Comparison of ENCODE assay signal across 14 mouse cellular contexts in genomic region chr4:101240163-101240874, GRCm38 (mm10). TPM values are rescaled to one million over a fixed set of nuclear protein-coding genes. Genes with fewer than 3 reads are reported as not detected.
A peak's percentile ranks its signal among the peaks of the same experiment; 100 is the strongest.
DNase-seq lines count a peak whose midpoint lies in the region; ATAC-seq and TF ChIP-seq lines count a peak whose summit lies in the region.
"Had no signal": no experiment of that assay in that cellular context is flagged by ENCODE, and none has a peak within 500 bp of the region (broad histone marks: within the 10 kb centered on the region; RNA-seq: fewer than 3 reads in every experiment).

No protein-coding gene starts in this region.

- no peaks in the 10 kb centered on the region for H3K36me3 ChIP-seq in heart, embryonic 12.5 days
- peaks cover 36% of the 10 kb centered on the region for H3K36me3 ChIP-seq in megakaryocyte, embryonic 14.5 days (replicated peaks; ENCODE audit: low read length)
- no peaks in the 10 kb centered on the region for H3K36me3 ChIP-seq in hindbrain, postnatal 0 days (ENCODE audit: insufficient read depth, low read length)
- no peaks in the 10 kb centered on the region for H3K36me3 ChIP-seq in neural tube, embryonic 15.5 days
- H3K36me3 ChIP-seq: heart, embryonic 15.5 days had no signal

- H3K4me1 ChIP-seq in heart, embryonic 12.5 days (replicated peaks), result peaks cover 30% of the 10 kb centered on the region
- peaks cover 86% of the 10 kb centered on the region for H3K4me1 ChIP-seq in megakaryocyte, embryonic 14.5 days
- peaks cover 3% of the 10 kb centered on the region; the same call in 1 of the 2 replicates for H3K4me1 ChIP-seq in hindbrain, postnatal 0 days (ENCODE audit: insufficient read depth, low read length)
- H3K4me1 ChIP-seq in neural tube, embryonic 15.5 days, result peaks cover 6% of the 10 kb centered on the region

- ATAC-seq in heart, embryonic 12.5 days (ENCODE audit: insufficient number of reproducible peaks, low FRiP score), result peak; percentile 33; the same call in 1 of the 2 replicates
- ATAC-seq in megakaryocyte, adult 5-6 weeks (ENCODE audit: poor library complexity, severe bottlenecking), result no peak
- peak; percentile 64 for ATAC-seq in hindbrain, postnatal 0 days
- 0 out of 2 replicates have a peak, but pooled peaks have one; percentile 48 for ATAC-seq in neural tube, embryonic 15.5 days (ENCODE audit: low FRiP score)
- ATAC-seq: CD4-positive, CD25-positive, alpha-beta regulatory T cell, adult 4 months had no signal

- no peak overlapping the region for H3K4me3 ChIP-seq in heart, embryonic 12.5 days
- peak overlapping the region; percentile 74 for H3K4me3 ChIP-seq in megakaryocyte, embryonic 14.5 days (replicated peaks)
- H3K4me3 ChIP-seq in hindbrain, postnatal 0 days (ENCODE audit: low read length), result no peak overlapping the region
- H3K4me3 ChIP-seq in neural tube, embryonic 15.5 days (replicated peaks), result no peak overlapping the region
- H3K4me3 ChIP-seq: heart, embryonic 15.5 days had no signal

- no peak overlapping the region for H3K9ac ChIP-seq in heart, embryonic 12.5 days
- H3K9ac ChIP-seq in hindbrain, postnatal 0 days (replicated peaks; ENCODE audit: low read length), result no peak overlapping the region
- no peak overlapping the region for H3K9ac ChIP-seq in neural tube, embryonic 15.5 days (replicated peaks)
- H3K9ac ChIP-seq: heart, embryonic 15.5 days had no signal

- intact Hi-C loops in heart, postnatal 14 days (cut with DNase I), result no loop called here

- no peak for TF ChIP-seq CTCF in hindbrain, postnatal 0 days (IDR thresholded peaks at IDR 0.05; ENCODE audit: low read depth)

- no peak for DNase-seq in heart, postnatal 14 days
- DNase-seq in hindbrain, postnatal 0 days (ENCODE audit: low spot score), result no peak
- no peak for DNase-seq in testis, postnatal 10 days (ENCODE audit: low spot score)
- DNase-seq: cerebellum, adult 8-10 months; gastrocnemius, postnatal 36 days; kidney, adult 2 months; layer of hippocampus, adult 9-11 months; right cerebral cortex, postnatal 25 days had no signal

- 87% methylated on average over 5 of the region's 5 CpGs for WGBS in heart, embryonic 12.5 days
- 77% methylated on average over 5 of the region's 5 CpGs for WGBS in hindbrain, postnatal 0 days
- 83% methylated on average over 5 of the region's 5 CpGs for WGBS in neural tube, embryonic 15.5 days

- H3K27me3 ChIP-seq in heart, embryonic 12.5 days (replicated peaks), result no peaks in the 10 kb centered on the region
- no peaks in the 10 kb centered on the region for H3K27me3 ChIP-seq in megakaryocyte, embryonic 14.5 days (replicated peaks)
- no peaks in the 10 kb centered on the region for H3K27me3 ChIP-seq in hindbrain, postnatal 0 days (ENCODE audit: insufficient read depth, low read length)
- H3K27me3 ChIP-seq in neural tube, embryonic 15.5 days (replicated peaks), result no peaks in the 10 kb centered on the region
- H3K27me3 ChIP-seq: heart, embryonic 15.5 days had no signal

- H3K9me3 ChIP-seq in heart, embryonic 12.5 days (replicated peaks), result no peaks in the 10 kb centered on the region
- H3K9me3 ChIP-seq in megakaryocyte, embryonic 14.5 days, result no peaks in the 10 kb centered on the region
- no peaks in the 10 kb centered on the region for H3K9me3 ChIP-seq in hindbrain, postnatal 0 days (ENCODE audit: low read length)
- H3K9me3 ChIP-seq in neural tube, embryonic 15.5 days (replicated peaks), result no peaks in the 10 kb centered on the region
- H3K9me3 ChIP-seq: heart, embryonic 15.5 days had no signal

- no peak overlapping the region for H3K27ac ChIP-seq in heart, embryonic 12.5 days (ENCODE audit: poor library complexity, severe bottlenecking)
- no peak overlapping the region; the same call in 1 of the 2 replicates for H3K27ac ChIP-seq in hindbrain, postnatal 0 days
- no peak overlapping the region for H3K27ac ChIP-seq in neural tube, embryonic 15.5 days (replicated peaks)
- H3K27ac ChIP-seq: heart, embryonic 15.5 days had no signal

- H3K4me2 ChIP-seq in heart, embryonic 12.5 days, result no peak overlapping the region
- no peak overlapping the region for H3K4me2 ChIP-seq in hindbrain, postnatal 0 days (ENCODE audit: low read depth, low read length)
- no peak overlapping the region for H3K4me2 ChIP-seq in neural tube, embryonic 15.5 days
- H3K4me2 ChIP-seq: heart, embryonic 15.5 days had no signal

RNA-seq across cellular contexts. Expression of gene Jak1, which starts 24.8 kb away (rescaled TPM):
- polyA plus RNA-seq in heart, embryonic 12.5 days (2016; fragmentation: Nextera tagmentation; extraction: Ambion mirVana), result 69.1 and 77.0 TPM in 2 replicates
- 10 to 100 TPM; 74.9 to 79.6 TPM for total RNA-seq in heart, postnatal 14 days (2021)
- polyA plus RNA-seq in megakaryocyte, embryonic 14.5 days (2012; ENCODE audit: insufficient read depth, low replicate concordance), result 60.1 and 80.6 TPM in 2 replicates
- 105 and 111 TPM in 2 replicates for total RNA-seq in megakaryocyte, adult 5-6 weeks (2015)
- total RNA-seq in megakaryocyte, adult 5-6 weeks (2017), result 92.7 and 98.5 TPM in 2 replicates
- 63.1 and 79.4 TPM in 2 replicates for total RNA-seq in hindbrain, postnatal 0 days (2014; rRNA removed)
- 106 and 112 TPM in 2 replicates for polyA plus RNA-seq in hindbrain, postnatal 0 days (2015; fragmentation: Nextera tagmentation; extraction: Ambion mirVana)
- polyA plus RNA-seq in neural tube, embryonic 15.5 days (2015; fragmentation: Nextera tagmentation; extraction: Ambion mirVana), result 85.2 and 95.6 TPM in 2 replicates
